Mouse (Mus musculus) gastrocnemius, postnatal 36 days (tissue): ENCODE results near the gene Tmc3. TPM values are rescaled to one million over a fixed set of nuclear protein-coding genes. Genes with fewer than 3 reads are reported as not detected.
A peak's percentile ranks its signal among the peaks of the same experiment; 100 is the strongest.

Source experiments
- DNase-seq, 2 experiments: peaks; one replicate each; pipeline ENCODE4 v3.0.0; 2022
- intact Hi-C: fragments of 180-260 bp; cut with DNase I; formaldehyde crosslinking; loops from one replicate; pipeline ENCODE4 v1.15.1; 2025
- total RNA-seq, 2 experiments: library from RNA; stranded (reverse); gene quantifications; 2 replicates each; pipeline ENCODE4 v1.2.3; 2021

Tmc3 gene
- total RNA-seq, 2 experiments from 2014 or later, result 0.10 TPM; not detected in 1

GRCm38 (mm10) chr7:83635726-83636125, 51.0 kb downstream of the Tmc3 start:
- DNase-seq, result no peak
- intact Hi-C loops, result no loop called here

- intact Hi-C loops, result no loop called here
- DNase-seq, result no peak
Measured at GRCm38 (mm10) chr7:83636425-83636824, 51.7 kb downstream of the Tmc3 start.

GRCm38 (mm10) chr7:83637781-83638583, 53.3 kb downstream of the Tmc3 start:
- DNase-seq, result no peak
- intact Hi-C loops, result no loop called here

GRCm38 (mm10) chr7:83639084-83639483, 54.4 kb downstream of the Tmc3 start:
- DNase-seq, result no peak
- intact Hi-C loops, result no loop called here

GRCm38 (mm10) chr7:83640581-83640980, 55.9 kb downstream of the Tmc3 start:
- intact Hi-C loops, result no loop called here
- DNase-seq, result no peak

- intact Hi-C loops, result no loop called here
- DNase-seq, result no peak
Measured at GRCm38 (mm10) chr7:83641163-83641562, 56.4 kb downstream of the Tmc3 start.

GRCm38 (mm10) chr7:83643581-83643980, 58.9 kb downstream of the Tmc3 start:
- intact Hi-C loops, result no loop called here
- DNase-seq, result no peak

- intact Hi-C loops, result no loop called here
- DNase-seq, result no peak
Measured at GRCm38 (mm10) chr7:83644761-83645160, 60.0 kb downstream of the Tmc3 start.

- intact Hi-C loops, result no loop called here
- DNase-seq, result no peak
Measured at GRCm38 (mm10) chr7:83645476-83645875, 60.7 kb downstream of the Tmc3 start.

- DNase-seq, result no peak
- intact Hi-C loops, result no loop called here
Measured at GRCm38 (mm10) chr7:83648807-83649206, 64.1 kb downstream of the Tmc3 start.

- DNase-seq, result no peak
- intact Hi-C loops, result no loop called here
Measured at GRCm38 (mm10) chr7:83650638-83651037, 65.9 kb downstream of the Tmc3 start.

- DNase-seq, result no peak
- intact Hi-C loops, result no loop called here
Measured at GRCm38 (mm10) chr7:83652498-83652897, 67.8 kb downstream of the Tmc3 start.

- intact Hi-C loops, result no loop called here
- DNase-seq, result no peak
Measured at GRCm38 (mm10) chr7:83653605-83654051, 68.9 kb downstream of the Tmc3 start.

GRCm38 (mm10) chr7:83654196-83654595, 69.5 kb downstream of the Tmc3 start:
- intact Hi-C loops, result no loop called here
- no peak for DNase-seq

- intact Hi-C loops, result no loop called here
- peak in 1 of 2 experiments; percentile 15 for DNase-seq
Measured at GRCm38 (mm10) chr7:83654938-83655630, 70.4 kb downstream of the Tmc3 start.

GRCm38 (mm10) chr7:83658716-83659115, 74.0 kb downstream of the Tmc3 start:
- intact Hi-C loops, result no loop called here

GRCm38 (mm10) chr7:83659159-83660065, 74.7 kb downstream of the Tmc3 start:
- DNase-seq, result peak in 1 of 2 experiments; percentile 14
- intact Hi-C loops, result loop anchor here (10.0 kb wide), 1 partner anchor 225 kb away; the partner anchor contains the start of genes Mesd and Tlnrd1

More at GRCm38 (mm10) chr7:83658716-83659115, 74.0 kb downstream of the Tmc3 start:
- DNase-seq, result no peak

- intact Hi-C loops, result loop anchor here (10.0 kb wide), 1 partner anchor 225 kb away; the partner anchor contains the start of genes Mesd and Tlnrd1
- DNase-seq, result no peak
Measured at GRCm38 (mm10) chr7:83660273-83660691, 75.6 kb downstream of the Tmc3 start.

- DNase-seq, result no peak
- intact Hi-C loops, result loop anchor here (10.0 kb wide), 1 partner anchor 224 kb away; the partner anchor contains the start of genes Mesd and Tlnrd1
Measured at GRCm38 (mm10) chr7:83661031-83661430, 76.3 kb downstream of the Tmc3 start.

- no peak for DNase-seq
- intact Hi-C loops, result loop anchor here (10.0 kb wide), 1 partner anchor 223 kb away; the partner anchor contains the start of genes Mesd and Tlnrd1
Measured at GRCm38 (mm10) chr7:83661763-83662162, 77.0 kb downstream of the Tmc3 start.
